Mouse (Mus musculus) neural tube, embryonic 14.5 days (tissue): ENCODE data around the gene Stoml1. TPM values are rescaled to one million over a fixed set of nuclear protein-coding genes. Genes with fewer than 3 reads are reported as not detected.

Experiments
- ATAC-seq: fragments of 200-750 bp; cut with Nextera tagmentation; 2 replicates; pipeline ENCODE4 v1.8.0; 2017; ENCODE audit warnings: low read depth, mild to moderate bottlenecking, moderate TSS enrichment, moderate library complexity
- H3K27ac ChIP-seq: fragments of 300-500 bp; sonication (generic); 2 replicates; pipeline ENCODE4 v1.5.1; 2014; ENCODE audit warnings: low read depth, mild to moderate bottlenecking, control low read depth, low read length, moderate library complexity, mixed read lengths
- H3K27me3 ChIP-seq: fragments of 300-500 bp; sonication (generic); 2 replicates; pipeline ENCODE4 v1.6.1; 2014; ENCODE audit warnings: low read length; ENCODE audit not compliant: control insufficient read depth, insufficient read depth
- H3K36me3 ChIP-seq: fragments of 300-500 bp; sonication (generic); 2 replicates; pipeline ENCODE4 v1.6.1; 2014; ENCODE audit warnings: low read length, mixed read lengths; ENCODE audit not compliant: control insufficient read depth, insufficient read depth
- H3K4me1 ChIP-seq: fragments of 300-500 bp; sonication (generic); 2 replicates; pipeline ENCODE4 v1.6.1; 2014; ENCODE audit warnings: low read length; ENCODE audit not compliant: control insufficient read depth, insufficient read depth
- H3K4me2 ChIP-seq: fragments of 300-500 bp; sonication (generic); 2 replicates; pipeline ENCODE4 v1.6.1; 2014; ENCODE audit warnings: mild to moderate bottlenecking, low read depth, low read length, control low read depth
- H3K4me3 ChIP-seq: fragments of 300-500 bp; sonication (generic); 2 replicates; pipeline ENCODE4 v1.5.1; 2014; ENCODE audit warnings: low read depth, low read length, control low read depth, mixed read lengths
- H3K9ac ChIP-seq: fragments of 300-500 bp; sonication (generic); replicated peaks from 2 replicates; pipeline ENCODE4 v1.6.1; 2014; ENCODE audit warnings: low read depth, mild to moderate bottlenecking, control low read depth, low read length, mixed read lengths
- H3K9me3 ChIP-seq: fragments of 300-500 bp; sonication (generic); 2 replicates; pipeline ENCODE4 v1.6.1; 2016; ENCODE audit warnings: low read length; ENCODE audit not compliant: control insufficient read depth
- WGBS: fragments of 180-500 bp; shearing (Covaris S2); extraction: QIAGEN DNeasy Blood & Tissue Kit; methylation state at CpG from one replicate; pipeline ENCODE4 v1.1.7; 2014; 5-methylcytosine and 5-hydroxymethylcytosine counted together
- polyA plus RNA-seq: library from polyadenylated mRNA; unstranded; fragments of >200 nt; fragmentation: Nextera tagmentation; extraction: Ambion mirVana; gene quantifications from 2 replicates; pipeline ENCODE4 v1.2.1, GENCODE M21; 2014

Stoml1 gene
- polyA plus RNA-seq, 1 experiment from 2014 or later, result 129 TPM

GRCm38 (mm10) chr9:58275115-58275774, 22.3 kb downstream of the Stoml1 start:
- Histone ChIP-seq H3K36me3 (no peaks in the 10 kb centered on the region), H3K9ac (no peak overlapping the region), H3K27me3 (no peaks in the 10 kb centered on the region), H3K4me2 (no peak overlapping the region), H3K4me3 (no peak overlapping the region), H3K4me1 (peaks cover 7% of the 10 kb centered on the region; the same call in 1 of the 2 replicates), H3K9me3 (no peaks in the 10 kb centered on the region), H3K27ac (no peak overlapping the region)
- 38% methylated on average over 8 of the region's 8 CpGs for WGBS
- no peak for ATAC-seq

GRCm38 (mm10) chr9:58275797-58276196, 22.8 kb downstream of the Stoml1 start:
- WGBS, result 86% methylated on average over 3 of the region's 3 CpGs
- ATAC-seq, result no peak
- H3K27ac ChIP-seq, result no peak overlapping the region
- H3K4me2 ChIP-seq, result no peak overlapping the region
- no peaks in the 10 kb centered on the region for H3K27me3 ChIP-seq
- H3K4me1 ChIP-seq, result peaks cover 7% of the 10 kb centered on the region; the same call in 1 of the 2 replicates
- no peaks in the 10 kb centered on the region for H3K9me3 ChIP-seq
- H3K9ac ChIP-seq, result no peak overlapping the region
- H3K36me3 ChIP-seq, result no peaks in the 10 kb centered on the region
- no peak overlapping the region for H3K4me3 ChIP-seq

- ATAC-seq, result no peak
- Histone ChIP-seq H3K27ac (no peak overlapping the region), H3K4me2 (no peak overlapping the region), H3K4me3 (no peak overlapping the region), H3K36me3 (no peaks in the 10 kb centered on the region), H3K9ac (no peak overlapping the region), H3K9me3 (no peaks in the 10 kb centered on the region), H3K4me1 (peaks cover 7% of the 10 kb centered on the region; the same call in 1 of the 2 replicates), H3K27me3 (no peaks in the 10 kb centered on the region)
- 30% methylated on average over 5 of the region's 5 CpGs for WGBS
Measured at GRCm38 (mm10) chr9:58276346-58276745, 23.4 kb downstream of the Stoml1 start.

- peaks cover 7% of the 10 kb centered on the region; the same call in 1 of the 2 replicates for H3K4me1 ChIP-seq
- H3K9ac ChIP-seq, result no peak overlapping the region
- H3K4me3 ChIP-seq, result no peak overlapping the region
- no peak overlapping the region for H3K27ac ChIP-seq
- H3K27me3 ChIP-seq, result no peaks in the 10 kb centered on the region
- H3K4me2 ChIP-seq, result no peak overlapping the region
- no peaks in the 10 kb centered on the region for H3K9me3 ChIP-seq
- no peaks in the 10 kb centered on the region for H3K36me3 ChIP-seq
- no peak for ATAC-seq
- WGBS, result 94% methylated on average over 4 of the region's 4 CpGs
Measured at GRCm38 (mm10) chr9:58278313-58278712, 25.3 kb downstream of the Stoml1 start.

- Histone ChIP-seq H3K36me3 (no peaks in the 10 kb centered on the region), H3K9me3 (no peaks in the 10 kb centered on the region), H3K4me1 (peaks cover 7% of the 10 kb centered on the region; the same call in 1 of the 2 replicates), H3K9ac (no peak overlapping the region), H3K4me3 (no peak overlapping the region), H3K27me3 (no peaks in the 10 kb centered on the region), H3K4me2 (no peak overlapping the region), H3K27ac (no peak overlapping the region)
- no peak for ATAC-seq
- 34% methylated on average over 4 of the region's 4 CpGs for WGBS
Measured at GRCm38 (mm10) chr9:58278821-58279723, 26.1 kb downstream of the Stoml1 start.

- no peak overlapping the region for H3K4me2 ChIP-seq
- ATAC-seq, result no peak
- H3K4me3 ChIP-seq, result no peak overlapping the region
- WGBS, result 59% methylated on average over 5 of the region's 5 CpGs
- H3K9ac ChIP-seq, result no peak overlapping the region
- H3K27ac ChIP-seq, result no peak overlapping the region
- peaks cover 7% of the 10 kb centered on the region; the same call in 1 of the 2 replicates for H3K4me1 ChIP-seq
- H3K36me3 ChIP-seq, result no peaks in the 10 kb centered on the region
- H3K27me3 ChIP-seq, result no peaks in the 10 kb centered on the region
- no peaks in the 10 kb centered on the region for H3K9me3 ChIP-seq
Measured at GRCm38 (mm10) chr9:58279780-58280179, 26.8 kb downstream of the Stoml1 start.

- peak; percentile 77; the same call in 1 of the 2 replicates for ATAC-seq
- no peaks in the 10 kb centered on the region for H3K27me3 ChIP-seq
- no peak overlapping the region for H3K4me2 ChIP-seq
- H3K9me3 ChIP-seq, result no peaks in the 10 kb centered on the region
- 37% methylated on average over 9 of the region's 9 CpGs for WGBS
- H3K9ac ChIP-seq, result no peak overlapping the region
- H3K36me3 ChIP-seq, result no peaks in the 10 kb centered on the region
- no peak overlapping the region for H3K27ac ChIP-seq
- 0 out of 2 replicates have a peak, but pooled peaks cover 4% of the 10 kb centered on the region for H3K4me1 ChIP-seq
- no peak overlapping the region for H3K4me3 ChIP-seq
Measured at GRCm38 (mm10) chr9:58280259-58281109, 27.5 kb downstream of the Stoml1 start.

- Histone ChIP-seq H3K4me2 (no peak overlapping the region), H3K4me3 (no peak overlapping the region), H3K4me1 (no peaks in the 10 kb centered on the region), H3K36me3 (no peaks in the 10 kb centered on the region), H3K27ac (no peak overlapping the region), H3K9me3 (no peaks in the 10 kb centered on the region), H3K9ac (no peak overlapping the region), H3K27me3 (no peaks in the 10 kb centered on the region)
- no peak for ATAC-seq
- 56% methylated on average over 3 of the region's 3 CpGs for WGBS
Measured at GRCm38 (mm10) chr9:58281597-58281996, 28.6 kb downstream of the Stoml1 start.
